Mouse (Mus musculus): Measurements from ENCODE around the gene Ifi211.
"Not testable (repeated sequence)": the region's sequence is repeated elsewhere in the genome, so short reads cannot be mapped to it uniquely, and the experiment has no call there.

GRCm38 (mm10) chr1:173941924-173942779 lies 29.3 kb upstream of the Ifi211 start, which contains the start of the genes Mndal and Ifi203:
- TF ChIP-seq POLR2A (IDR thresholded peaks at IDR 0.05; ENCODE audit: borderline replicate concordance, low read depth, low read length); CTCF (IDR thresholded peaks at IDR 0.05; ENCODE audit: low read depth, low read length): not testable (repeated sequence)

All from bone marrow macrophage, adult 2 months (primary cell).